In genomic region chr7:46911250-46911649, GRCm38 (mm10) we compare ENCODE assay signal across 21 mouse cellular contexts. TPM values are rescaled to one million over a fixed set of nuclear protein-coding genes. Genes with fewer than 3 reads are reported as not detected.
"Had no signal": no experiment of that assay in that cellular context is flagged by ENCODE, and none has a peak within 500 bp of the region (broad histone marks: within the 10 kb centered on the region; RNA-seq: fewer than 3 reads in every experiment).

No protein-coding gene starts in this region.

- H3K4me2 ChIP-seq: liver, embryonic 15.5 days; lung, embryonic 15.5 days; midbrain, embryonic 13.5 days; midbrain, embryonic 15.5 days; neural tube, embryonic 12.5 days; stomach, embryonic 15.5 days had no signal

- H3K4me1 ChIP-seq: midbrain, embryonic 10.5 days; neural tube, embryonic 12.5 days; stomach, embryonic 15.5 days had no signal

- H3K27me3 ChIP-seq: liver, embryonic 15.5 days; lung, embryonic 15.5 days; midbrain, embryonic 13.5 days; midbrain, embryonic 15.5 days; neural tube, embryonic 12.5 days; stomach, embryonic 15.5 days had no signal

- DNase-seq: liver, postnatal 0 days; lung, adult 2 months; lung, postnatal 14 days; lung, postnatal 4 days; right cerebral cortex, postnatal 14 days; thymus, adult 2 months; thymus, postnatal 25 days; thymus, postnatal 4 days had no signal

- H3K4me3 ChIP-seq: liver, embryonic 15.5 days; lung, embryonic 15.5 days; midbrain, embryonic 10.5 days; midbrain, embryonic 13.5 days; midbrain, embryonic 15.5 days; neural tube, embryonic 12.5 days; stomach, embryonic 15.5 days had no signal

- H3K27ac ChIP-seq: liver, embryonic 15.5 days; lung, embryonic 15.5 days; midbrain, embryonic 10.5 days; midbrain, embryonic 13.5 days; midbrain, embryonic 15.5 days; neural tube, embryonic 12.5 days; stomach, embryonic 15.5 days; stomach, postnatal 0 days had no signal

- H3K9me3 ChIP-seq: liver, embryonic 15.5 days; lung, embryonic 15.5 days; midbrain, embryonic 10.5 days; midbrain, embryonic 13.5 days; midbrain, embryonic 15.5 days; neural tube, embryonic 12.5 days; stomach, embryonic 15.5 days had no signal

- ATAC-seq: liver, postnatal 0 days; lung, postnatal 0 days; midbrain, embryonic 13.5 days; midbrain, embryonic 15.5 days had no signal

- H3K9ac ChIP-seq: liver, embryonic 15.5 days; liver, postnatal 0 days; lung, embryonic 15.5 days; midbrain, embryonic 13.5 days; midbrain, embryonic 15.5 days; neural tube, embryonic 12.5 days; stomach, embryonic 15.5 days had no signal

RNA-seq across cellular contexts. Expression of gene Ldhc, which starts 50.2 kb away (rescaled TPM):
- total RNA-seq: megakaryocyte-erythroid progenitor cell, adult 5-6 weeks; midbrain, postnatal 0 days had no signal
- polyA plus RNA-seq: lung, adult 2 months; midbrain, embryonic 10.5 days; neural tube, embryonic 12.5 days; spleen, adult 2 months; stomach, postnatal 0 days; urinary bladder, adult 2 months had no signal
